Mouse (Mus musculus) cerebellum, postnatal 25 days (tissue): ENCODE data around the gene Slc28a1.
"Not testable (repeated sequence)": the region's sequence is repeated elsewhere in the genome, so short reads cannot be mapped to it uniquely, and the experiment has no call there.

Source experiments
- DNase-seq, 2 experiments: peaks; one replicate each; pipeline ENCODE4 v3.0.0; 2021; ENCODE audit warnings: mixed read lengths in 2 of 2

Slc28a1 gene

DNA sequence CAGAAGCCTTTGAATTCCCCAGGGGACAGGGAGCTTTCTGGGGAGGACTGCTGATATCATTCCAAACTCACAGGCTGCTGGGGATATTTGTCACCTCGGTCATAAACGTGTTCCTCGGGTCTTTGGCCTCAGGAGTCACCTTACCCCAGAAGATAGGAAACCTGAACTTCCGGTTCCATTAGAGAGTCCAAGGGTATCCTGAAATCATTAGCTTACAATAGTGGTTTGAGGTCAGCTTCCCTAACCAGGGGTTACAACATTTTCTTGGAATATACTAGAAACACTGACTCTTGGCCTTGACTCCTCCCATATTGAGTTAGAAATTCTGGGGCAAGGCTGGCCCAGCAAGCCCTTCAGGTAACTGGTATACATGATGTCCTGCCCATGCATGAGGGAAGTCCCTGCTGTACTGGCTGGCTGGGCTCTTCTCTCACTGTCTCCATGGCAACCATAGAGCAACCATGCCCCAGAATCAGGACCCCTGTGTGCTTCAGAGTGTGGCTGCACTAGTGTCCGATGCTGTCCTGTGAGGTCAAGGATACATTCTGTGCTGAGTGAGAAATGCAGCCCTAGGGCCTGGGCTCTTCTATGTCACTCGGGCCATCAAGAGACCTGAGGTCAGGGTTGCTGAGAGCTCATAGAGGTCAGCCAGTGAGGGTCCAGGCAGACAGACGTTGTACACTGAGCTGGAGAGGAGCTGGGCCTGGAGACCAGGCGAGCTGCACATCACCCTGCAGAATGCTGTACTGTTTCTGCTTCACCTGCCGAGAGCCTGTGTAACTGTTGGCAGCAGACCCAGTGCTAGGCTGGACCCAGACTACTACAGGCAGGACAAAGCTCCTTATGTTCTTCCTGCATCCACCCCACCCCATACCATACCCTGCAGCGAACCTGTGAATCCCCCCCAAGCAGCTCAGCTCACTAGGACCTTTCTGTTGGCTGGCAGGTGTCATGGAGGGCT, 10.9 kb downstream of the Slc28a1 start:
- peak; percentile 28 to 35 for DNase-seq

DNA sequence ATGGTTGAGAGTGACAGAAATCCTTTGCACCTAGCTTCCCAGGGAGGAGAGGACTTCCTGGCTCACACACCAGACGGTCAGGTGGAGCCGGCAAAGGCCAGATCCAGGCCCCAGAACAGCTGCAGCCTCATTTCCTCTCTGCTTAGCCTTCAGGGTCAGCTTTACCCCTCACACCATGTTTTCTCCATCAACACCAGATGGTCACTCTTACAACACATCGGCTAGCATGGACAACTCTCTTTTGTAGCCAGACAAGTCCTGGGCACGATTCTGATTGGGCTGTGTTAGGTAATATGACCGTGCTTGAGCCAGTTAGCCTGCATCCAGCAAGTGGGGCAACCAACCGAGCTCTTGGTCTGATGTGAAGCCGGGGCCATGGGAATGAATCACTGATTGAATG, 17.3 kb downstream of the Slc28a1 start:
- no peak for DNase-seq

DNA sequence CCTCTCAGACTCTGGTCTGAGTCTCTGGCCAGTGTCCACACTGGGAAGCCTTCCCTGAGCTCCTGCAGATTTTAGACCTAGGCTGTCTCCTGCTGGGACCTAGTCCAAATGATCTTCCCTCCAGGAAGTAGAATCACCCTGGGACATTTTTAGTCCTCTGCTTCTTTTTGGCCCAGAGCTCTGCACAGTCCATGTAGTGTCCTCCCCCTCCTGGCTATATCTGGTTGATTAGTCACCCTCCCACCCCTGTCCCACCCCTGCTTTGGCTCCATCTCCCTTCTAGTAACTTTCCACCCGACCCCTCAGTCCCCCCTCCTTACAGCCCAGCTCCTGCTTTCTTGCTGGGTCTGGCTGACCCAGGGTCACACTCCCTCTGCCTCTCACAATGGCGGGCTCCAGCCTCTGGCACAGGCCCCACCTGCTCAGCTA, 18.3 kb downstream of the Slc28a1 start:
- no peak for DNase-seq

DNA sequence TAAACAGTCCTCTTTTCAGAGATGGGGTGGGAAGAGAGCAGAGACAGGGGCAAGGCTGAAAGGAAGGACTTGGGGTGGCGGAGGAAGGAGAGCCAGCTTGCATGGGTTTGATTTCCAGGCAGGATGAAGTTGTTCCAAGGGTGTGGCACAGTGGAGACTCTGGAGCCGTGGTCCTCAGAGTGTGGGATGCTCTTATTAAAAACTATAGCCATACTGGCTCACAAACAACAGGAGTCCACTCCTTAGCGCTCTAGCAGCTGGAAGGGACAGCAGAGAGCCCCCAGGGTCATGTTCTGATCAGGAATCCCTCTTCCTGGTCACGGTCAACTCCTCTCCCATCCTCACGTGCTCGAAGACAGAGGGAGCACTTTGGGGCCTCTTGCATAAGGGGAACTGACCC, 18.8 kb downstream of the Slc28a1 start:
- no peak for DNase-seq

DNA sequence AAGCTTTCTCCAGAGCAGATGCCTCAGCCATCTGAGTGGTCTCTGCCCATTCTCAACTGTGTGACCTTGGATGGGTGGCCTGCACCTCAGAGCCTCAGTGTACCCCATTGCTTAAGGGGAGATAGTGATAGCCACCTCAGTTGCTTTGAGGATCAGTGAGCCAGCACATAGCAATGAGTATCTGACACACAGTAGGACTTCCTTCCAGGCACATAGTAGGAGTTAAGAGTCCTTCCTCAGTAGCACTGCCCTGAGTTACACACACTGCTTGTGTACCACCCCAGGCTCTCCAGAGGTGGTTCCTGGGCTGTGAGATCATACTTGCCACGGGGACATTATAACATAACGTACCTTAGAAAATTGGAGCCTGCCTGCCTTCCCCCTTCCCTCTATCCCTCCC, 19.3 kb downstream of the Slc28a1 start:
- no peak for DNase-seq

DNA sequence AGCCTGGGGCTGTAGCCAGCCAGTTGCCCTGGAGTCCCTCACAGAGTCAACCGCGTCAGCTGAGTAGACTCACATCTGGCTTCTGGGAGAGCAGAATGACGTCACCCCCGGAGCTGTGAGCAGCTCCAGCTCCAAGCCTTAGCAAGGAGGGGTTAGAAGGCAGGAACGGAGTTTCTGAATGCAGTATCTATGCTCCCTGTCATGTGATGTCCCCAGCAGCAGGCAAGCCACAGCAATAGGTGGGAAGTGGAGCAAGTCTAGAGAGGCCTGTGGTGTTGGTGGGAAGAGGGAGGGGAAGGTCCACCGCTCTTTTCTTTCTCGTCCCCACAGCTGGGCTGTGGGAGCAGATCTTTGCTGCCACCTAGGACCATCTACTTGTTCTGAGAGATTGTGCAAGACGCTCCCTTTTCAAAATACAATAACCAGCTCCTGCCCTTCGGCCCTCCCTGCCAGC, 20.0 kb downstream of the Slc28a1 start:
- peak in 1 of 2 experiments; percentile 20 for DNase-seq

DNA sequence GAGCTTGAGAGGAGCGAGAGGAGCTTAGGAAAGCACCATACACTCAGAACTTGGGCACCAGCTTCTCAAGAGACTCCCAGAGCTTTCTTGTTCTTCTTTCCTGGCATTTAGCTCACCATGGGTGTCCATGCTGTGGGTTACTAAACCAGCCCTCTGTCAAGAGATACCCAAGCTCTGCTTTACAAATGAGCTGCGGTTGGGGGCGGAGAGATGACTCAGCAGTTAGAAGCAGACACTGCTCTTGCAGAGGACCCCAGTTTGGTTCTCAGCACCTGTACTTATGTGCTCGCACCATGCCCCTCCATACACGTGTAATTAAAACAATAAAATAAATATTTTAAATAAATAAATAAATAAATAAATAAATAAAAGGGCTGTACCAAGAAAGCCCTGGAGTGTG, 22.7 kb downstream of the Slc28a1 start:
- DNase-seq, result no peak

DNA sequence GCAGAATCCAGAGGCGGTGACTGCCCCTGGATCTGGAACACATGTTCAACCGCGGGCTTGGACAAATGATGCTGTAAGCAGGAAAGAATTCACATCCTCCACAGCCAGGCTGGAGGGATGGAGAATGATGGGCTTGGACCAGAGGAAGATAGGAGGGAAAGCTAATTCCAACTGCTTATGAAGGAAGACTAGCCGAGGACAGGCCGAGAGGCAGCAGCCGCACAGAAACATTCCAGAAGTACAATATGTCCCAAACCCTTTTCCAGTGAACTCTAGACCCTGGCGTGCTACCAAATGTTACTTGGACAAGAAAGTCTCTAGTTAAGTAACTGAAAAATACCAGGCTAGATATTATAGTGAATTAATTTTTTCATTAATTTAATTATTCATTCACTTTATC, 24.5 kb downstream of the Slc28a1 start:
- no peak for DNase-seq

DNA sequence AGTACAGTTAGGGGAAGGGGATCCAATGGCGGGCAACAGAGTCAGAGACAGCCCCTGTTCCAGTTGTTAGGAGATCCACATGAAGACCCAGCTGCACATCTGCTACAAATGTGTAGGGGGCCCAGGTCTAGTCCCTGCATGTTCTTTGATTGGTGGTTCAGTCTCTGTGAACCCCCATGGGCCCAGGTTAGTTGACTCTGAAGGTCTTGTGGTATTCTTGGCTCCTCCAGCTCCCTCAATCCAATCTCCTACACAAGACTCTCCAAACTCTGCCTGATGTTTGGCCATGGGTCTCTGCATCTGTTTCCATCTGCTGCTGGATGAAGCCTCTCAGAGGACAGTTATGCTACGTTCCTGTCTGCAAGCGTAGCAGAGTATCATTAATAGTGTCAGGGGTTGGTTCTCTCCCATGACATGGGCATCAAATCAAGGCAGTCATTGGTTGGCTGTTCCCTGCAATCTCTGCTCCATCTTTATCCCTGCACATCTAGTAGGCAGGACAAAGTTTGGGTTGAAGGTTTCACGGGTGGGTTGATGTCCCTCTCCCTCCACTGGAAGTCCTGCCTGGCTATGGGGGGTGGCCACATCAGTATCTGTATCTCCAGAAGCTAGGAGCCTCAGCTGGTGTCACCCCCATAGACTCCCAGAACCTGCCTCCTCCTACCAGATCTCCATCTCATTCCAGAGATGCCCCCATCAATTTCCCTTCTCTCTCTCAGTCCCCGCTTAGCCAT, 25.2 kb downstream of the Slc28a1 start:
- DNase-seq, result no peak

DNA sequence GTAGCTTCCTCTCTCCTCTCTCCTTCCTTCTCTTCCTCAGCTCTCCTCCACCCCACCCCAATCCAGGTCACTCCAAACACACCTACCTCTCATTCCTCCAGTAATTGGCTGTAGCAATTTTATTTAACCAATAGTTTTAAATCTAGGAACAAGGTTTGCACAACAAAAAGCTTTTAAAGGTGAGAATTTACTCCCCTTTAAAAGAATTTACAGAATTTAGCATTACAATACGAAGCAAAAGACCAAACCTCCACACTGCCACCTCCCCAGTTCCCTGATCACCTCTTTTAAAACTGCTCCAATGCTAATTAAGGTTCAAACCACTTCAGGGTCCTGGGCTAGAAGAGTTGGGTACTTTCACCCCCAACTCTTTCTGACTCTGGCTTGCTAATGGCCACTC, 26.9 kb downstream of the Slc28a1 start:
- no peak for DNase-seq

DNA sequence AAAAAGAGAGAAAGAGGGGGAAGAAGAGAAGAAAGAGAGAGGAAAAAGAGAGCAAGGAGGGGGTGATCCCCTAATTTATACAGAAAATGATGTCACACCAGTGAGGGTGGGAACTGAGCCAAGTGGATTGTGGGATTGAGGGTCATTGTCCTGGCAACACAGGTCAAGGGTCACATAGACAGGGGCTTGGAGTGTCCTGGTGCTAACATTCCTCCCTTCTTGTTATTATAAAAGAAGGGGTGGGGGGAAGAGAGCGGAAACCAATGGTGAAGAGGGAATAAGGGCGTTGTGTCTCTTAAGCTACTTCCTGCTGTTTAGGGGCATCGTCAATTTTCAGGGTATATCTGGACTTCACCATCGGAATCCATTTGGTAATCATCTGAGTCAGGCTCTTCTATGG, 28.5 kb downstream of the Slc28a1 start:
- not testable (repeated sequence) for DNase-seq

DNA sequence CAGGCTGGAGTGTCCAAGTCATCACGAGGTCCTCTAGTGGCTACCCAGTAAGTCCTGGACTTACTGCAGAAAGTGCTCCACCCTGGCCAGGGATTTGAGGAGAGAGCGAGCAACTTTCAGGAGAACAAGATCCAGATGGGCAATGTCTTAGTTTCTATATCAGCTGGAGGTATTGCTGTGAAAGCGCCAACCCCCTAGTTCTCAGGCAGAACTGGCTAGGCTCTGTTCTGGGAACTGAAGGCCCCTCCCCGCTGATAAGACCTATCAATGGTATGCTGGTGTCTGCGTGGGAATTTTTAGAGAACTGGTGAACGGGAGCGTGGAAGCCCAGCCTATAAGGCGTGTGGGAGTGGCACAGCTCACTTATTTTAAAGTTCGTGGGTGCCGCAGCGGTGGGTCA, 35.2 kb downstream of the Slc28a1 start:
- DNase-seq, result no peak

DNA sequence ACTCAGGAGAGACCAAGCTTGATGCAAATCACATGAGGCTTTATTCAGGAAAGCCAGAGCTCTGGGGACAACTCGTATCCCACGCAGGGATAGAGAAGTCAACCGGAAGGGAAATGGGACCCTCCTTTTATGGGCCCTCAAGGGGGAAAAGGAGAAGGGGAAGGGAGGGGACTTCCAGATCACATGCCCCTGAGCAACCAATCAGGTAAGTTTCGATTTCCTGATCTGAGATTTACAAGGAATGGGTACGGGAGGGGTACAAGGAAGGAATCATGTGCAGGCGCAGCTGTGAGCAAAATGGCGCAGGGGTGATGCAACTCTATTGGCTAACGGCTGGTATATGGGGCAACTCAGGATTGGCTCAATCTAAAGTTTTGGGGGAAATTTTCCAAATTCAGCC, 36.6 kb downstream of the Slc28a1 start:
- no peak for DNase-seq

DNA sequence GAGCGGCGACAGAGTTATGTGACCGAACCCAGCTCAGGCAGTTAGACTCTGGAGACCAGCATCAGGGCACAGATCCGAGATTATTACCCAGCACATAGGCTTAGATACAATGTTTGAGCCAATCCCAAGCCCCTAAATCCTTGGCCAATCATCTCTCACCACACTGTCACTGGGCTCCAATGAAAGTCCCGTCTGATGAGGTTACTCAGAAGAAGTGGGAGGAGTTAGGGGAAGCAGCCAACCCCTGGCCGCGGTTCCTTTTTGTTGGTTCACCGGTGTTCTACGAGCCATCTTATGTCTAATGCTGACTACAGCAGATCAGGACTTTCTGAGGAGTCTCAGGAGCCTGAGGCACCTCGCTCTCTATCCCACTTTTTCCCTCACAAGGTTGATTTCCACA, 37.7 kb downstream of the Slc28a1 start:
- DNase-seq, result no peak

DNA sequence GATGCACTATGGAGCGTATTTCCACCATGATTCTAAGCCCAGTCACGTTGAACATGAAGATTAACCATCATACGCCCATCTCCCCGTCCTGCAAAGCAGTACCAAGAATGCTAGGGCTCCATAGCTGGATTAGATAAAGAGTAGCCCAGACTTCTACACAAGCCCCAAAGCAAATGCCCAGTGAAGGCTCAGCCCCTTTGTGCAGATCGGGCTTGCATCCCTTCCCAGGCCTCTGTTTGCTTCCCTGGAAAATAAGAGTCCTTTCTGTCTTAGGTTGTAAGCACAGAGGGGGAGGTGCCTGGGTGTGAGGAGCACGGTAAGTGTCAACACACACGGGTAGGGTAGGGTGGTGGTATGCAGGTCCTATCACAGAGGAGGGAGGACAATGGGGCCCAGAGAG, 38.2 kb downstream of the Slc28a1 start:
- no peak for DNase-seq

DNA sequence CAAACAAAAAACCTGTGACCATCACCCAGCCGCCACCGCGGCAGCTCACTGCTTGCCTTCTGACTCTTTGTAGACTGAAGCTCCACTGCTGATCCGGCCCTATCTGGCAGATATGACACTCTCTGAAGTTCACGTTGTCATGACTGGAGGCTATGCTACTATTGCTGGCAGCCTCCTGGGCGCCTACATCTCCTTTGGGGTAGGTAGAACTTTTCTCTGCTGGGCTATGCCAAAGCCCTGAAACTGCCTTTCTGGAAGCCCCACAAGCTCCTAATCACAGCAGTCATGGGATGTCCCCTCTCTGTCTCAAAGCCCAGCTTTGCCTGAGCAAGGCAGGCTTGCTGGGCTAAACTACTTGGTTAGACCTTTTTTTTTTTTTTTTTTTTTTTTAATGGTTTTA, 38.7 kb downstream of the Slc28a1 start:
- DNase-seq, result no peak

DNA sequence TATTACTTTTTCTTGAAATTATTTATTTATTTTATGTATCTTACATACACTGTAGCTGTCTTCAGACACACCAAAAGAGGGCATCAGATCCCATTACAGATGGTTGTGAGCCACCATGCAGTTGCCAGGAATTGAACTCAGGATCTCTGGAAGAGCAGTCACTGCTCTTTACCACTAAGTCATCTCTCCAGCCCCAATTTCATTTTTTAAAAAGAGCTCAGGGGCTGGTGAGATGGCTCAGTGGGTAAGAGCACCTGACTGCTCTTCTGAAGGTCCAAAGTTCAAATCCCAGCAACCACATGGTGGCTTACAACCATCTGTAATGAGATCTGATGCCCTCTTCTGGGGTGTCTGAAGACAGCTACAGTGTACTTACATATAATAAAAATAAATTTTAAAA, 39.6 kb downstream of the Slc28a1 start:
- DNase-seq, result not testable (repeated sequence)

DNA sequence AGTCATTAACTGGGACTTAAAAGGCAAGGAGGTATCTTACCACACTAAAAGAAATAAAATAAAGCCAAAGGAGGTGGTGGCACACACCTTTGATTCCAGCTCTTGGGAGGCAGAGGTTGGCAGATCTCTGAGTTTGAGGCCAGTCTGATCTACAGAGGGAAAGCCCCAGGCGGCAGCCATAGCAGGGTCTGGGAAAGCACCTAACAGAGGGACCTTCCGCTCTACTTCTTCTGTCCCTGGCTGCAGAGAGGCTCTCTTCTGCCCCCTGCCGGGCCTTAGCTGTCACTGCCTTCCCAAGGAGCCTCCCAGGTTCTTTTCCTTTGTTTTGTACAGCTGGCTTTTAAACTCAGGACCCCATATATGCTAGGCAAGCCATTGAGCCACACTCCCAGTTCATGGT, 40.4 kb downstream of the Slc28a1 start:
- peak; percentile 64 to 75 for DNase-seq

DNA sequence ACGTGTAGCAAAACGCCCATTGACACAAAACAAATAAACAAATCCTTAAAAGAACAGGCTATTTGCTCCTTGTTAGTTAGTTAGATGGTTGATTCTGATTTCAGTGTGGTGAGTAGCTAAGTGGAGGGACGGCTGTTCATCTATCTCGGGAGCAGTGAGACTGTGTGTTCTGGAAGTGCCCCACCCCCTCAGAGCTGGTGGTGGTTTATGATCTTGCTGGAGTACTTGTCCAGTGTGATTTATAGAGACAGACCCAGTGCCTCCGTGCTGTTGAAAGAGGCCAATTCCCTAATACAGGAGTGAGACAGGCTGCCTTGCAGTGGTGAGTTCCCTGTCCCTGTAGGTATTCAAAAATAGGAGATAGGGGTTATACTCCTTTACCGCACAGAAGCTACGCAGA, 44.3 kb downstream of the Slc28a1 start:
- no peak for DNase-seq

DNA sequence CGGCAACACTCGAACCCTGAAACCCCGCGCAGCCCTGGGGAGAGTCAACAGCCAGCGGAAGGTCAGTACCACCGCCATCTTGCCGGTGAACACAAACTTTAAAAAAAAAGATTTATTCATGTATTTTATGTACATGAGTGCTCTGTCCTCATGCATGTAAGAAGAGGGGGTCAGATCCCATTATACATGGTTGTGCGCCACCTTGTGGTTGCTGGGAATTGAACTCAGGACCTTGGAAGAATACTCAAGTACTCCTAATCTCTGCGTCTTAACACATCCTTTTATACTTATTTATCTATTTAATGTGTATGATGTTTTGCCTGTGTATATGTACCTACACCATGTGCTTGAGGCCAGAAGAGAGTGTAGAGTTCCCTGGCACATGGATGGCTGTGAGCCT, 47.1 kb downstream of the Slc28a1 start:
- peak in 1 of 2 experiments; percentile 35 for DNase-seq

DNA sequence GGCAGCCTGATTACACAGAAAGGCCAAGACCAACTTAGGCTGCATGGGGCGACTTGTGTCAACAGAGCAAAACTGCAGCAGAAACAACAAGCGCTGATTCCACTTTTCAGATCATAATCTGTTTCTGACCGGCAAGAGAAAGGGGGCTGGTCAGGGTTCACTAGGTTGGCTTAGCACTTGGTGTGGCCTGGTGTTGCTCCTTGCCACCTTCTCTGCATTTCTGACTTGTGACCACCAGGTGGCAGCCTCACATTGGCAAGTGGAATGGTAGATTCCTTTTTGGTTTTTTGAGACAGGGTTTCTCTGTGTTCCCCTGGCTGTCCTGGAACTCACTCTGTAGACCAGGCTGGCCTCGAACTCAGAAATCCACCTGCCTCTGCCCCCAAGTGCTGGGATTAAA, 47.7 kb downstream of the Slc28a1 start:
- peak; percentile 75 to 85 for DNase-seq

DNA sequence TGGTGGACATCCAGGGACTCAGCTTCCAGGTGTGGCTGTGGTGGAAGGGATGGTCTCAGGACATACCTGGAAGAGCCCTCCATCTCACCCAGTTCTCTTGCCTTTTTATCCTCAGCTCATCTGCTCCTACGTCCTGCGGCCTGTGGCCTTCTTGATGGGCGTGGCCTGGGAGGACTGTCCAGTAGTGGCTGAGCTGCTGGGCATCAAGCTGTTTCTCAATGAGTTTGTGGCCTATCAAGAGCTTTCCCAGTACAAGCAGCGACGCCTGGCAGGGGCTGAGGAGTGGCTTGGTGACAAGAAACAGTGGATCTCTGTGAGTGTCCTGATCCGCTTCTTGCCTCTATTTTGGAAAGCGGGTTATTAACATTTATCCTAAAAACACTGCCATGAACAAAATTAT, 49.8 kb downstream of the Slc28a1 start:
- no peak for DNase-seq

DNA sequence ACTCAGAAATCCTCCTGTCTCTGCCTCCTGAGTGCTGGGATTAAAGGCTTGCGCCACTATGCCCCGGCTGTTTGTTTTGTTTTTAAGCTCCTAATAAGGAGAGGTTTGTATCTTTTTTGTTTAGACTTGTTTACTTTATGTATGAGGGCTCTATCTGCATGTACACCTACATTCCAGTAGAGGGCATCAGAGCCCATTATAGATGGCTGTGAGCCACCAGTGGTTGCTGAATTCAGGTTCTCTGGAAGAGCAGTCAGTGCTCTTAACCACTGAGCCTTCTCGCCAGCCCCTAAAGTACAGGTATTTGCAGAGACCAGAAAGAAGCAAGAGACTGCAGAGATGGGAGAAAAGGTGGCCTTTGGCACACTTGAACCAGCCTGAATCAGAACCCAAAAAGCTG, 52.5 kb downstream of the Slc28a1 start:
- peak in 1 of 2 experiments; percentile 44 for DNase-seq

DNA sequence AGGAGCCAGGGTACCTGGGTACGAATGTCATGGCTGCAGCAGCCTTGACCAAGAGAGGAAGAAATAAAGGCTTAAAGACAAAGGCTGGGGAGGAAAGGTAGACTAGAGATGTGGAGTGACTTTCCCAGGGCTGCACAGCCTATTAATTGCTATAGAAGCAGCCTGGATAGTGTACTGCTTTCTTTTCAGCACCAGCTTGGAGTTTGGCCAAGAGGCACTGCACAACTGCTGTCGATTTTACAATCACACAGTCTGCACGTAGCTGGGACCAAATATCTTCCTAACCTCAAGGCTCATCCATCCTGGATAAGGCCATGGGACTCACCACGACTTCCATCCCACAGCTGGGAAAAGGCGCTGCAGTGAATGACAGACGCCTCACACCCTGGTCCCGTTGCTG, 54.8 kb downstream of the Slc28a1 start:
- no peak for DNase-seq
